Mouse (Mus musculus) hindbrain, embryonic 14.5 days (tissue): ENCODE results near the gene Plekhh2. TPM values are rescaled to one million over a fixed set of nuclear protein-coding genes. Genes with fewer than 3 reads are reported as not detected.

ENCODE experiments used
- ATAC-seq: fragments of 200-750 bp; cut with Nextera tagmentation; 2 replicates; pipeline ENCODE4 v1.8.0; 2017; ENCODE audit warnings: moderate number of reproducible peaks, mild to moderate bottlenecking, moderate TSS enrichment, moderate library complexity; ENCODE audit not compliant: low FRiP score
- DNase-seq: peaks from one replicate; pipeline ENCODE4 v3.0.0-alpha.2; 2015; ENCODE audit warnings: low spot score
- H3K27ac ChIP-seq: fragments of 300-500 bp; sonication (generic); 2 replicates; pipeline ENCODE4 v1.5.1; 2014; ENCODE audit warnings: mild to moderate bottlenecking, moderate library complexity
- H3K27me3 ChIP-seq: fragments of 300-500 bp; sonication (generic); 2 replicates; pipeline ENCODE4 v1.6.1; 2014; ENCODE audit warnings: mild to moderate bottlenecking, low read length, mixed read lengths; ENCODE audit not compliant: control insufficient read depth, insufficient read depth
- H3K36me3 ChIP-seq: fragments of 300-500 bp; sonication (generic); replicated peaks from 2 replicates; pipeline ENCODE4 v1.6.1; 2014; ENCODE audit not compliant: control insufficient read depth, insufficient read depth
- H3K4me1 ChIP-seq: fragments of 300-500 bp; sonication (generic); replicated peaks from 2 replicates; pipeline ENCODE4 v1.6.1; 2014; ENCODE audit warnings: antibody characterized with exemption, low read length, mixed read lengths; ENCODE audit not compliant: control insufficient read depth, insufficient read depth
- H3K4me2 ChIP-seq: fragments of 300-500 bp; sonication (generic); replicated peaks from 2 replicates; pipeline ENCODE4 v1.6.1; 2014; ENCODE audit warnings: mild to moderate bottlenecking, moderate library complexity
- H3K4me3 ChIP-seq: fragments of 300-500 bp; sonication (generic); replicated peaks from 2 replicates; pipeline ENCODE4 v1.5.1; 2014; ENCODE audit warnings: mild to moderate bottlenecking, low read length
- H3K9ac ChIP-seq: fragments of 300-500 bp; sonication (generic); 2 replicates; pipeline ENCODE4 v1.6.1; 2014
- H3K9me3 ChIP-seq: fragments of 300-500 bp; sonication (generic); 2 replicates; pipeline ENCODE4 v1.6.1; 2016; ENCODE audit warnings: low read length; ENCODE audit not compliant: control insufficient read depth
- WGBS: fragments of 180-500 bp; shearing (Covaris S2); extraction: QIAGEN DNeasy Blood & Tissue Kit; methylation state at CpG from one replicate; pipeline ENCODE4 v1.1.7; 2014; 5-methylcytosine and 5-hydroxymethylcytosine counted together
- polyA plus RNA-seq: library from polyadenylated mRNA; unstranded; fragments of >200 nt; fragmentation: Nextera tagmentation; extraction: Ambion mirVana; gene quantifications from 2 replicates; pipeline ENCODE4 v1.2.1, GENCODE M21; 2014

The Plekhh2 gene
- polyA plus RNA-seq, 1 experiment from 2014 or later = 2.6 TPM

DNA sequence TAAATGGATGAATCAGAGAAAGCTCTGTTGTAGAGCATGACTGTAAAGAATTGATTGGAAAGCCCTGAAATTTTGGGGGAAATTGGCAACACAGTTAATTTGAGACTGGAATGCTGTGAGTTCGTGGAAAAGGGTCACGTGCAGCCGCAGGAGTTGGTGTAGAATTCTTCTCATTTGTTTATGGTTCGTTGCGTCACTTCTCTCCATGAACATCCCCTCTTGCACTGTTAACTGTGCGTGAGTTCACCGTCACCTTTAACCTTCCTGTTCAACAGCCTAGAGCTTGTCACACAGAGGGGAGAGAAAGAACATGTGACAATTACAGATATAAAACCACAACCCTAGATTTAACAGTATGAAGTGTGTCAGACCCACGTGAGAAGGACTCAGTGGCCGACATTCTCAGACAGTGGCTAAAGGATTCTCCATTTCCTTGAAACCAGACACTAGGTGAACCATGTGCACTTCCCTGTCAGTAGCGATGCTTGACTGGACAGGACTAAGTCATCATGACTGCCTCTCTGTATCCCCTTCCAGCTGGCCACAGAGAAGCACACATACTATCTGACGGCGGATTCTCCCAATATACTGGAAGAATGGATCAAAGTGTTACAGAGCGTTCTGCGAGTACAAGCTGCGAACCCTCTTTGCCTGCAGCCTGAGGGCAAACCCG, 65.1 kb downstream of the Plekhh2 start:
- Histone ChIP-seq H3K4me1 (no peaks in the 10 kb centered on the region), H3K9ac (no peak overlapping the region), H3K4me2 (no peak overlapping the region), H3K9me3 (no peaks in the 10 kb centered on the region), H3K27me3 (no peaks in the 10 kb centered on the region), H3K4me3 (no peak overlapping the region), H3K36me3 (no peaks in the 10 kb centered on the region), H3K27ac (no peak overlapping the region)
- WGBS = 85% methylated on average over 16 of the region's 16 CpGs
- no peak for ATAC-seq
- DNase-seq = no peak

DNA sequence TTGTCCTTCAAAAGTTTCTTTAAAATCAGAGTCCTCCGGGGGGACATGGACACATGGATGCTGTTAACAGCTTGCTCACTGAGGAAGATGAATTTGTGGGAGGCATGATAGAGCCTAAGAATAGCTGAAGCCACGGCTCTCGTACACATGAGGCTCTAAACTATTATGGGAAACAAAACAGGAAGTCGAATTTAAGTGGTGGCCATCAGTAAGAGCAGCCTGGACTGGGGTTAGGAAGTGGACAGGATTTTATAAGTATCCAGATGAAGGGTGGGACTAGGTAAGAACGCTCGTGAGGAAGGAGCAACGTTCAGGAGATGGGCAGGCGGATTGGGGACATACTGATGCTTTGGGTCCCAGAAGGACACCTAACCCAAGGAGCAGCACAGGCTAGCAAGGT, 67.6 kb downstream of the Plekhh2 start:
- Histone ChIP-seq H3K9ac (no peak overlapping the region), H3K4me1 (no peaks in the 10 kb centered on the region), H3K4me2 (no peak overlapping the region), H3K36me3 (no peaks in the 10 kb centered on the region), H3K9me3 (no peaks in the 10 kb centered on the region), H3K4me3 (no peak overlapping the region), H3K27me3 (no peaks in the 10 kb centered on the region), H3K27ac (no peak overlapping the region)
- no peak for ATAC-seq
- WGBS = 83% methylated on average over 8 of the region's 8 CpGs
- no peak for DNase-seq

DNA sequence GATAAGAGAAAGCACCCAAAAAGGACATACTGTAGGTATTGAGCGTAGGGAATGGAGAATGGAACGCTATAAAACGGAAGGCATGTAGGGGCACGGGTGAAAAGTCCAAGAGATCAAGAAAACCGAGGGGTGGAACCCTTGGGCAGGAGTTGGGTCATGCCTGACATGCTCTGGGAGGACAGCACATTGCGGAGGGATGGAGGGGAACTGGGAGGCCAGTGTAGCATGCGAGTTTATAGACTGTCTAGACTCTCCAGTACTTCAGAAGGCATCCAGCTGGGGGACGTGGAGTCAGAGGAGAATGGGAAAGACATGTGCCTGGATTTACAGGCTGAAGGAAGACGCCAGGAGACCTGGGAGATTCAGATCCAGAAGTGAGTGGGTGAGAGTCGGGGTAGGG, 68.1 kb downstream of the Plekhh2 start:
- no peaks in the 10 kb centered on the region for H3K27me3 ChIP-seq
- no peaks in the 10 kb centered on the region for H3K9me3 ChIP-seq
- no peak for ATAC-seq
- DNase-seq = no peak
- H3K4me3 ChIP-seq = no peak overlapping the region
- no peaks in the 10 kb centered on the region for H3K4me1 ChIP-seq
- WGBS = 84% methylated on average over 10 of the region's 10 CpGs
- H3K9ac ChIP-seq = no peak overlapping the region
- H3K27ac ChIP-seq = no peak overlapping the region
- H3K4me2 ChIP-seq = no peak overlapping the region
- no peaks in the 10 kb centered on the region for H3K36me3 ChIP-seq

DNA sequence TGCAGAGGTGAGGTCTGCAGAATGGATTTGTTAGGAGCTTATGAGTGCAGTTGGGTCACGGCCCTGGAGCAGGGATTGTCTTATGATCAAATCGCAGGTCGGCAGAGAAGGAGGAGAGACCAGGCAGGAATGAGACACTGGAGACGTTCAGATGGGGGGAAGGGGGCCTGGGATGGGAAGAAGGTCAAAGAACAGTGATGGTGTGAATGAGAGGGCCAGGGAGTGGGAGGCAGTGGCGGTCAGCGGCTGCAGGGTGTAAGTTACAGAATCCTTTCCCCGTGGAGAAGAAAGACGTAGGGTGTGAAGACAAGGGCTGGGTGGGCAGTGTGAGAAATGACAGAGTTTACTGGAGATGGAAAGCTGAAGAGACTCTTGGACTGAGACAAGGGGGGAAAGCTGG, 69.1 kb downstream of the Plekhh2 start:
- no peak overlapping the region for H3K4me2 ChIP-seq
- H3K9me3 ChIP-seq = no peaks in the 10 kb centered on the region
- H3K4me1 ChIP-seq = no peaks in the 10 kb centered on the region
- H3K9ac ChIP-seq = no peak overlapping the region
- no peaks in the 10 kb centered on the region for H3K27me3 ChIP-seq
- H3K4me3 ChIP-seq = no peak overlapping the region
- ATAC-seq (no peak), DNase-seq (no peak)
- H3K27ac ChIP-seq = no peak overlapping the region
- 58% methylated on average over 8 of the region's 8 CpGs for WGBS
- no peaks in the 10 kb centered on the region for H3K36me3 ChIP-seq

DNA sequence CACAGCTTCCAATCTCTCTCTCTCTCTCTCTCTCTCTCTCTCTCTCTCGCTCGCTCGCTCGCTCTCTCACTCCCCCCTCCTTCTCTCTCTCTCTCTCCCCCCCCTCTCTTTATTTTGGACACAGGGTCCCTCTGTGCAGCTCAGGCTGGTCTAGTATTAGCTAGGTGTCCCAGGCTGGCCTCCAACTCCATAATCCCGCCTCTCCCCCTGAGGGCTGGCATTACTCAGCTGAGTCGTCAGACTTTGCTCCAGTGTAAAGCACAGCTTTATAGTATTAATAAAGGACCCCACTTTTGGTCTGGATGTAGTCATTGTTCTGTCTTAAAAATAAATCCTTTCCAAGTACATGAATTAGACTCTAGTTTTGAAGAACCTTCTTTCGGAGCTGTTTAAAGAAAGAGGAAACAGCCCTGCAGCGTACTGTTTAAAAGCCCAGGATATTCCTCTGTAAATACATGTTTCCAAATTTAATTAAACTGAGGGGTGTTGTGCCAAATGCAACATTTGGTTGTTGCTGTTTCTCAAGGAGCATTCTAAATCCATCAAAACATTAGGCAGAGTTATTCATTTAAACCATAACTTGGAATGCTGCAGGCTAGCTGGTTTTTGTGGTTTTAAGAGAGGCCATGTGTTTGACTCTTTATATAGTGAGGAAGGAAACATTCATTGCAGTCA, 70.2 kb downstream of the Plekhh2 start:
- 81% methylated on average over 8 of the region's 8 CpGs for WGBS
- DNase-seq (no peak), ATAC-seq (no peak)
- Histone ChIP-seq H3K9ac (no peak overlapping the region), H3K36me3 (no peaks in the 10 kb centered on the region), H3K27ac (no peak overlapping the region), H3K4me3 (no peak overlapping the region), H3K27me3 (no peaks in the 10 kb centered on the region), H3K4me1 (no peaks in the 10 kb centered on the region), H3K9me3 (no peaks in the 10 kb centered on the region), H3K4me2 (no peak overlapping the region)

DNA sequence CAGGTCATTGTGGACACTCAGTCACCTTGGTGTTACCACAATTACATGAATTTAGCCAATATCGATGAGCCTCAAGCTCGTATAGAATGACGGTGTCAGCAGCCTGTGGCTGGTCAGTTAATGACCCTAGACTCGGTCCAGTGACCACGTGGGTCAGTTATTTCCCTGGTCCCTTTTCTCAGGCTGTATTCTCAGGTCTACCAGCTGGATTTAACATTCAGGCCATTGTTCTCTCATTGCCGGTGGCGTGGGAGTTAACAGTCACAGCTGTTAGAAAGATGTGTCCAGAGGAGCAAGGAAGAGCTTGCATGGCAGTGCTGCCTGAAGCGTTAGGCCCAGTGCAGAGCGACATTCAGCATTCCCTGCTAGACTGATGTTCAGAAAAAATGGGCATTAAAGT, 72.4 kb downstream of the Plekhh2 start:
- H3K27me3 ChIP-seq = no peaks in the 10 kb centered on the region
- no peaks in the 10 kb centered on the region for H3K9me3 ChIP-seq
- H3K9ac ChIP-seq = no peak overlapping the region
- H3K4me1 ChIP-seq = no peaks in the 10 kb centered on the region
- H3K4me2 ChIP-seq = no peak overlapping the region
- 67% methylated on average over 9 of the region's 9 CpGs for WGBS
- H3K4me3 ChIP-seq = no peak overlapping the region
- no peaks in the 10 kb centered on the region for H3K36me3 ChIP-seq
- DNase-seq = no peak
- ATAC-seq = no peak
- no peak overlapping the region for H3K27ac ChIP-seq

DNA sequence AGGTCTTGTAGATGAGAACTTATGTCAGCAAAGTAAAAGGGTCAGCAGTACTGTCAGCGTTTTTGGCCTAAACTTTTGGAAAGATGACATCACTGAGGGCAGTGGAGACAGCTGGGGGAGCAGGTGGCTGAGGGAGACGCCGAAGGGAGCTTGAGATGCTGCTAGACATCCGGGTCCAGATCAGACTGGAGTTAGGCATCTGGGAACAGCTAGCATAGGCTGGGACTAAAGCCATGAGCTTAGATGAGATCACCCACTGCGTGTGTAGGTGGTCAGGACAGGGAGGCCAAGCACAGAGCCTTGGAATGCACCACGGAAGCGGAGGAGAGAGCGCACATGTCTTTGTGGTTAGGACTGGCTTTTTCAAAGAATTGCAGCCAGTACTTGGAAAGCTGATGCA, 73.4 kb downstream of the Plekhh2 start:
- no peaks in the 10 kb centered on the region for H3K4me1 ChIP-seq
- WGBS = 80% methylated on average over 8 of the region's 8 CpGs

DNA sequence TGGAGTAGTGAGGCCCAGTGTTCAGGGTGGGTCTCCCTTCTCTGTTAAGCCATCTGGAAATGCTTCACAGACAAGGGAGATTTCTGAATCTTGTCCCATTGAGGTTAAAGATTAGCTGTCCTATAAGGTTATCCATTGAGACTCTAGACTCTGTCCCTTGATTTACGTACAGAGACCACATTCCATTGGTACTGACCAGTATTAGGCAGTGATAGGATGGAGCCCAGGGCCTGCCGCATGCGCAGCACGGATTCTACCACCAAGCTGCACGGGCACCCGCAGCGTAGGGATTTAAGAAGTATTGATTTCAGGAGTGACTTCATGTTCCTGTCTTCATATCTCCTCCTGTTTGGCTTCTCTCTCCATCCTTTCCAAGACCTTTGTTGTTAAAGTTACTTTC, 78.4 kb downstream of the Plekhh2 start:
- H3K4me1 ChIP-seq = no peaks in the 10 kb centered on the region
- 94% methylated on average over 7 of the region's 7 CpGs for WGBS
- no peak overlapping the region for H3K4me2 ChIP-seq
- no peak overlapping the region for H3K27ac ChIP-seq
- DNase-seq = no peak
- H3K9ac ChIP-seq = no peak overlapping the region
- no peaks in the 10 kb centered on the region for H3K27me3 ChIP-seq
- H3K9me3 ChIP-seq = no peaks in the 10 kb centered on the region
- no peak overlapping the region for H3K4me3 ChIP-seq
- no peak for ATAC-seq
- H3K36me3 ChIP-seq = no peaks in the 10 kb centered on the region; the same call in 1 of the 2 replicates

More for the DNA sequence above, 73.4 kb downstream of the Plekhh2 start:
- no peak for ATAC-seq
- H3K27me3 ChIP-seq = no peaks in the 10 kb centered on the region
- no peak overlapping the region for H3K4me2 ChIP-seq
- no peak overlapping the region for H3K4me3 ChIP-seq
- H3K9me3 ChIP-seq = no peaks in the 10 kb centered on the region
- H3K9ac ChIP-seq = no peak overlapping the region
- no peak overlapping the region for H3K27ac ChIP-seq
- no peak for DNase-seq
- H3K36me3 ChIP-seq = no peaks in the 10 kb centered on the region

DNA sequence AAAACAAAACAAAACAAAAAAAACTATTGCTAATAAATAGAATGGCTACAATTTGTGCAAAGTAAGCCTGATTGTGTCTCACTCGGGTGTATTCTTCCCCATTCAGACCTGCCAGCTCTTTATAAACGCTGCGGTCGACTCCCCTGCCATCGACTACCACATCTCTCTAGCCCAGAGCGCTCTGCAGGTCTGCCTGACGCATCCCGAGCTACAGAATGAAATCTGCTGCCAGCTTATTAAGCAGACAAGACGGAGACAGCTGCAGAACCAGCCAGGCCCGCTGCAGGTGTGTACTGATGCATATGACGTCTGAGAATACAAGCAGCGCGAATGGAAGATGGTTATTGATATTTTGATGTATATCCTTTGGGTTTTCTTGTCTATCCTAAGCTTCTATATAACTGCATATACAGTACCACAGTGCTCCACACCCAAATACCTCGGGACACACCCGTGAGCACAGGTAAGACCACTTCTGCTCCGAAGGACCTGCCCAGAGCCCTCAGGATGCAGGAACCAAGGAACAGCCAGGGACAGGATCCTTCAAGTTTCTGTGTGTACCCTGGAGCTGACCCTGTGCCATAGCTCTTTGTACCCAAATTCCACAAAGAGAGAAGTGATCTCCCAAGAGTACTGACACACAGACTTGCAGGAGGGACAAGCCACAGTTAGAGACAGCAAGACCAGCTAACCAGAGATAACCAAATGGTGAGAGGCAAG, 79.9 kb downstream of the Plekhh2 start:
- H3K27ac ChIP-seq = peak overlapping the region; percentile 47
- ATAC-seq = no peak
- H3K36me3 ChIP-seq = no peaks in the 10 kb centered on the region; the same call in 1 of the 2 replicates
- no peaks in the 10 kb centered on the region for H3K27me3 ChIP-seq
- peaks cover 6% of the 10 kb centered on the region; the same call in 1 of the 2 replicates for H3K4me1 ChIP-seq
- no peak for DNase-seq
- H3K9me3 ChIP-seq = no peaks in the 10 kb centered on the region
- no peak overlapping the region for H3K4me2 ChIP-seq
- WGBS = 66% methylated on average over 16 of the region's 16 CpGs
- H3K4me3 ChIP-seq = no peak overlapping the region
- H3K9ac ChIP-seq = no peak overlapping the region
